21 mouse cellular contexts compared by ENCODE assay signal in the genomic region with DNA sequence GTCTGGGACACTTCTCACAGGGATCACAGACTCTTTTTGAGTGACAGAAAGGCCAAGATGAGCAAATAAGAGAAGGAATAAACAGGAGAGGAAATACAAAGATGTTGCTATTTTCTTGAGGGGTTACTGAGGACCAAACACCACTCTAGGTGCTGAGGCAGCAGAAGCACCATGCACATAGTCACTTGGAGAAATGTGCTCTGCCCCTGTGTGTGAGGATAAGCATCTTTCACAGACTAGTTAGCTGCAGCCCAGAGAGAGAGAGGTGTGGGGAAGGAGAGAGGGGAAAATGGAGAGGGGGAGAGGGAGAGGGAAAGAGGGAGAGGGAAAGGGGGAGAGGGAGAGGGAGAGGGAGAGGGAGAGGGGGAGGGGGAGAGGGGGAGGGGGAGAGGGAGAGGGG.
"Had no signal": no experiment of that assay in that cellular context is flagged by ENCODE, and none has a peak within 500 bp of the region (broad histone marks: within the 10 kb centered on the region; RNA-seq: fewer than 3 reads in every experiment).

No protein-coding gene starts in this region.

- H3K36me3 ChIP-seq: intestine, embryonic 15.5 days; kidney, embryonic 15.5 days; neural tube, embryonic 12.5 days had no signal

- H3K4me3 ChIP-seq: intestine, embryonic 15.5 days; kidney, embryonic 15.5 days; left cerebral cortex, adult 2 months; neural tube, embryonic 12.5 days had no signal

- DNase-seq: kidney, adult 11 months; kidney, adult 8-10 months; kidney, postnatal 10 days; kidney, postnatal 36 days; layer of hippocampus, postnatal 36 days; liver, postnatal 0 days; lung, embryonic 14.5 days; right cerebral cortex, adult 18-20 months; right cerebral cortex, postnatal 14 days; right cerebral cortex, postnatal 4 days; thymus, adult 2 months; thymus, postnatal 14 days; thymus, postnatal 4 days had no signal

- ATAC-seq: intestine, embryonic 15.5 days; liver, postnatal 0 days; lung, postnatal 0 days had no signal

- H3K27ac ChIP-seq: intestine, embryonic 15.5 days; kidney, embryonic 15.5 days; left cerebral cortex, adult 2 months; liver, embryonic 14.5 days; macrophage; neural tube, embryonic 12.5 days; stomach, postnatal 0 days had no signal

- H3K9me3 ChIP-seq: intestine, embryonic 15.5 days; kidney, embryonic 15.5 days; neural tube, embryonic 12.5 days had no signal

- H3K27me3 ChIP-seq: intestine, embryonic 15.5 days; kidney, embryonic 15.5 days; neural tube, embryonic 12.5 days had no signal

- H3K4me2 ChIP-seq: intestine, embryonic 15.5 days; kidney, embryonic 15.5 days; lung, embryonic 14.5 days; neural tube, embryonic 12.5 days had no signal

- H3K9ac ChIP-seq: intestine, embryonic 15.5 days; kidney, embryonic 15.5 days; liver, embryonic 14.5 days; liver, postnatal 0 days; lung, embryonic 14.5 days; neural tube, embryonic 12.5 days had no signal

- H3K4me1 ChIP-seq: intestine, embryonic 15.5 days; kidney, embryonic 15.5 days; neural tube, embryonic 12.5 days had no signal
